Mouse (Mus musculus) ovary, adult 18-20 months (tissue): Measurements from ENCODE around the gene Ccdc120.
"Not testable (repeated sequence)": the region's sequence is repeated elsewhere in the genome, so short reads cannot be mapped to it uniquely, and the experiment has no call there.

Experiments used
- DNase-seq: peaks from one replicate; pipeline ENCODE4 v3.0.0; 2022; ENCODE audit warnings: low spot score, mixed read lengths

Gene Ccdc120

DNA sequence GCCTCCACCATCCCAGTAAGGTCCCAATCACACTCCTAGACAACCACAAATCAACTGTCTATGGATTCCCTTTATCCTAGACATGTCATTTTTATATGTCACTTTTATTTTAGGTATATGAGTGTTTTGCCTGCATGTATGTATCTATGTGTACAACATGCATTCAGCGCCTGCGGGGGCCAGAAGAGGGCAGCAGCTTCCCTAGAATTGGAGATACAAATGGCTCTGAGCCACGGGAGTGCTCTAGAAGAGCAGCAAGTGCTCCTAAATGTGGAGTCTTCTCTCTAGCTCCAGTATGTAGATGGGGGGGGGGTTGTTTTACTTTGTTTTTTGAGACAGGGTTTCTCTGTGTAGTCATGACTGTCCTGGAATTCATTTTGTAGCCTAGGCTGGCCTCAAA lies 2.9 kb upstream of the Ccdc120 start:
- DNase-seq, result not testable (repeated sequence)

DNA sequence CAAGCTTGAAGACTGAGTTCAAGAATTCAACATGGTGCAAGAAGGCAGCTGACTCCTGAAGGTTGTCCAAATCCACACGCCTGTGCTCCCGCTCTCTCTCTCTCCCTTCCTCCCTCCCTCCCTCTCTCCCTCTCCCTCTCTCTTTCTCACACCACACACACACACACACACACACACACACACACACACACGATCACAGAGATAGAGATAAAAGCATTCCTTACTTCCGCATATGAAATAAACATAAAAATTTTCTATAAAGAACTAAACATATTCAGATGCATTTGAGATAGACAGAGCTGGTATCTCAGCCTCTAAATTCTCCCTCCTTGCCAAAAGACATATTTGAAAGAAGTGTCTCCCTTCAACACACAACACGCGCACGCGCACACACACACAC lies 5.3 kb downstream of the Ccdc120 start:
- no peak for DNase-seq

DNA sequence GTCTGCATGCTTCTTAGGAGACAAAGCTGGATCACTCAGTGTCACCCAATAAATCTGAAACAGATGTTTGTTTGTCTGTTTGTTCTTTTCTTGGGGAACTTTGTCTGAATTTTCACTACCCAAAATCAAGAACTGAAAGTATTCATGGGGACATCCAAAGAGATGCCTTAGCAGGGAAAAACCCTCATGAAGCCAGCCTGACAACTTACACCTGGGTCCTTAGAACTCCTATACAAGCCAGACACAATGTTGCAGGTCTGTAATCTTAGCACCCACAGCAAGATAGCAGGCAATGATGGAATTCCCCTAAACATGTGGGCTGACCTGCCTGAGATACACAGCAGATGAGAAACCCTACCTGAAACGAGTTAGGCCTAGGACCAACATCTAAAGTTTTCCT lies 5.8 kb downstream of the Ccdc120 start:
- DNase-seq, result no peak

GRCm38 (mm10) chrX:7743470-7743869 lies 7.2 kb downstream of the Ccdc120 start:
- no peak for DNase-seq

DNA sequence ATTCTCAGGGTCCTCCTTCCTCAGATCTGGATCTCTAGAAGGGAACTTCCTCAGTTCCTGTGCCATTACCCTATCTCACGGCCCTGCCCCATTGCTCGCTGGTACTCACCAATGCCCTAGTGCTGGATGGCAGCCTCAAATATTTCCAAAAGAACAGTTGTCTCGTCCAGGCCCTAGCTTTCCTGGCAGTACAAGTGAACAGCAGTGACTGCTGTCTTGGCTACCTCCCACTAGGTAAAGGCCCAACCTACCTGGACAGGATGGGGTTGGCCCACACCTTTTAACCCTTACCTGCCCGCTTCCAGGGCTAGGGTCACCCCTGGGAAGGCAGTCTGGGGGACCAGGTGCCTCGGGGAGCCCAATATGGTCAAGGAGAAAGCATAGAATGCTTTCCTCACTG lies 9.6 kb downstream of the Ccdc120 start:
- DNase-seq, result no peak

DNA sequence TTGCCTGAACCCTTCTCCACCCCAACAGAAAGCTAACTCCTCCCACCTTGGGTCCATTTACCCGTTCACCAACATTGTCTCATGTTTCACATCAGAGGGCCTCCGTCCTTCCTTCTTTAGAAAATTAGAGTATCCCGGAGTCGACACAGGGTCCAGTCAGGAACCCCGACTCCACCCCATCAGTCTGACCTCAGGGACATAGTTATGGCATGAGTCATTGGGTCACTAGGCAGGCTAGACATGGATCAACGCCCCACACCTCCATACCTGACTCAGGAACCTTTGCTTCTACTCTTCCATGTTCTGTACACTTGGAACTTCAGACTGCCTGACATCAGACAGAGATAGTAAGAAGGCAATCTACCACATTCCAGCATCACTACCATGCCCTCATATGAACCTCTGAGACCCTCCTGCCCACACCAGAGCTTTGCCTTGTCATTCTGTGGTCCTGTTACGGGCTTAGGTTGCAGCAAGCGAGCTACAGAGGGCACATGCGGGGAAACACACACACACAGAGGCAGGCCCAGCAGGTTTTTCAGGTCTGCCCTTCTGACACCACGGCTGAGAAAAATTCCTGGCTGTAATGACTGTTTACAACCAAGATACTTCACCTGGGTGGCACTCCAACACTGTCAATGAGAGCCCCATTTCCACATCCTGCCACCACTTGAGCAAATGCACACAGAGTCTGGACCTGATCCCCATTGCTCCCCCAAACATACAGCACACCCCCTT lies 10.5 kb downstream of the Ccdc120 start:
- no peak for DNase-seq

DNA sequence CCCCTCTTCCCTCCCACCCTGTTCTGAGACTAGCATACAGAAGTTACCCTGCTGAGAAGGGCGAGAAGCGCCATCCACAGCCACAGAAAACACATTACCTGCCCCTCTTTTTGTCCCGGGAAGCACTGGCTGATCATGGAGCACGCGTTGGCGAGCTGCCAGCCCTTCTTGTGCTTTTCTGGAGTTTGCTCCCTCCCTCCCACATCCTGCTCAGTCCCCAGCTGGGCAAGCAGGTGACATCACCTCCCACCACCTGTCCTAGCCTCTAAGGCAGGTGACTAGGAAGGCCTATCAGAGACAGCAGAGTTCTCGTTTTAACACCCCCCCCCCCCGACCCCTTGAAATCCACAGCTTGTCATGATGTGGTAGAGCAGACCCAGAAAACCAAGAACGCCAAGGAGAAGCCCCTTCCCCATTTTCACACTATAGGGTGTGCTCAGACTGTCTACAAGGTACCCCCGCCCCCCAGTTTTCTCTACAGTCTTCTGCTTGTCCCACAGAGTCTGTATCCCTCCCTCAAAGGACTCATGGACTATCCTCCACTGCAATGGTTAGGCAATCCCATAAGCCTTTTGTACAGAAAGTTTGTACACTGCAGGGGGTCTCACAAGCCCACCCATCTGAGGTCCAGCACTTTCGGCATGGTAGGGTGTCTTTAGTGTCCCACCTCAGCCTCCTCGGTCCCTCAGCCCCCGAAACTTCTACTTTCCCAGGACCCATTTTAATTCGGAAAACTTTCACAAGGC lies 11.2 kb downstream of the Ccdc120 start:
- no peak for DNase-seq

DNA sequence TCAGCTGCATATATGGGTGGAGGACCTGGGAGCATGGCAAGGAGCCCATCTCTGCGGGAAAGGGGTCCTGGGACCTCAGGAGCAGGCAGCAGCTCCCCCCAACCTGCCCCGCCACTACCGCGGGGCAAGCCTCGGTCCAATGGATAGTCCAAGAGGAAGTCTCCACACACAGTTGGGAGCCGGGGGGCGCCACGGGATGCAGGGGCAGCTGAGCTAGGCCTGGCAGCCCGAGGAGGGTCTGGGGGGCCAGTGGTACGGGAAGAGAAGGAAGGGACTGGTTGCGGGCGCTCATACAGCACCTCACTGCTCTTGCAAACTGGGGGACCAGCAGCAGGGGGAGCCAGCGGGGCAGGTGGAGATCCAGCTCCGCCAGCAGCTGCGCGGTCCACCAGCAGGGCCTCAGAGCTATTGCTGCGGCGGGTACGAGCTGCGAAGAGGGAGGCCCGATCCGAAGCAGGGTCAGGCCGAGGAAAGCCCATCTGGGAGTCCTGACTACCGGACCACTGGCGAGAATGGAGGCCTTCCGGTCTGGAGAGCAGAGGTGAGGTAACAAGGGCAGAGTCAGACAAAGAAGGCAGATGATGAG lies 17.0 kb downstream of the Ccdc120 start:
- no peak for DNase-seq

DNA sequence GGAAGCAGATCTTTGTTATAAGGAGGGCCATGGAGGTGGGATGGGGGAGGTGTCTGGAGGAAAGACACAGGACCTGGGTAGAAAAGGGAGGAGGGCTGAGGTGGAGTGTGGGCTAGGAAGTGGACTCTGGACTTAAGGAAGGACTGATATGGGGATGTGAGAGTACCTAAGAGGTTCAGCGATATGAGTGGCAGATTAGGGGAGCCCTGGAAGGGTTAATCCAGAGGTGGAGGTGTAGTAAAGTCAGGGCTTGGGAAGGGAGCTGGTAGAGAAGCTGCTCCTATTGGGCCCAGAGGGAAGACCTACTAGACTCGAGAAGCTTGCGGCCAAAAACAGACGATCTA lies 21.8 kb downstream of the Ccdc120 start:
- DNase-seq, result no peak

DNA sequence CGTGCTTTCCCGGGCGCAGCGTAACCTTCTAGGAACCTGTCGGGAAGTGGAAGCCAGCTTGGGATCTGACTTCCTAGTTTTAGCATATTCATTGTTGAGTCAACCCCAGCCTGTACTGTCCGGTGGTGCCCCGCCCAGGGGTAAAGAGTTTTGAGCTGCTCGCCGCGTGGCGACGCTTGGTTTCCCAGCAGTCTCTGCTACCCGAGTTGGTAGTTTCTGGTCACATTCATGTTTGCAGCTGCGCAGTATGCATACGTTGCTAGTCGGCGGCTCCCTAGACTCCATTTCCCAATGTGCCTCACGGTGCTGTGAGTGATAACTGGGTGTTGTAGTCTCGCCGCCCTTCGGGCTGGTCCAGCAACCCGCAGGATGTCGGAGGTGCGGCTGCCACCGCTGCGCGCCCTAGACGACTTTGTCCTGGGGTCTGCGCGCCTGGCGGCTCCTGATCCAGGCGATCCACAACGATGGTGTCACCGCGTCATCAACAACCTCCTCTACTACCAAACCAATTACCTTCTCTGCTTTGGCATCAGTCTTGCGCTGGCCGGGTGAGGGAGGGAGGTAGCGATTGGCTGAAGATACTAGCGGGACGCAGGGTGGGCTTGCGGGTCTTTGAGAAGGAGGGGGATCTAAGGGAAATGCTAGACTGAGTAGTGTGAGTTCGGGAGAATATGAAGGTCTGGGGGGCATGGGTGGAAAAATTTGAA lies 22.3 kb downstream of the Ccdc120 start, which contains the start of gene Praf2:
TSS of gene Praf2 (plus strand) at position 225 of the 707 bp plus-strand sequence.
- DNase-seq, result peak; percentile 77

- no peak for DNase-seq
These were observed 23.5 kb downstream of the Ccdc120 start for GRCm38 (mm10) chrX:7727176-7727575.

DNA sequence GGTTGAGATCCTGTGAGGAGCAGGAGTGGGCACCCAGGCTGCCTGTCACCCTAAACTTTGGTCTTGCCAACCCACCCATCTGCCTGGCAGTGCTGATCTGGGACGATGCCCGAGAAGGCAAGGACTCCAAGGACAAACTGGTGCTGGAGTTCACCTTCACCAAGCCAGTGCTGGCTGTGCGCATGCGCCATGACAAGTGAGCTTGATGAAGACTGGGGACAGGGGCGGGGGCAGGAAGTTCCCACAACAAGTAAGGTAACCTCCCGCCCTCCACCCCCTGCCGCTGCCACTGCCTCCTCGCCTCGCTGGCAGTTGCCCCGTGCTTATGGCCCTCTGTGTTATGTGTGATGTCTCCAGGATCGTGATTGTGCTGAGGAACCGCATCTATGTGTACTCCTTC lies 24.9 kb downstream of the Ccdc120 start:
- no peak for DNase-seq

- DNase-seq, result no peak
These were observed 26.6 kb downstream of the Ccdc120 start for GRCm38 (mm10) chrX:7724135-7724534.

- no peak for DNase-seq
These were observed 28.0 kb downstream of the Ccdc120 start for GRCm38 (mm10) chrX:7722691-7723090.

DNA sequence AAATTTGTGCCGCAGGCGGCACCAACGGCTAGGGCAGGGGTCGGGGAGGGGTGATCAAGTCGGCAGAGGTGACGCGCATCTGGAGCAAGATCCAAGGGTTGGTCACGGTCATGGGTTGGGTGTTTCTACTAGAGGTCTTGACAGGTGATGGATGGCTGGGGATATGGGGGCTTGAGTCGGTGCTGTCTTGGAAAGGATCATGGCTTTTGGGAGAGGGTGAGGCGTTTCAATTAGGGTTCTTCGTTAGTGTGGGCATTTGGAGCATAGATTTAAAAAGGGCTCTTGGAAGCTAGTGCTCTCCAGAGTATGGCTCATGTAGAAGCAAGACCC lies 28.5 kb downstream of the Ccdc120 start:
- no peak for DNase-seq

DNA sequence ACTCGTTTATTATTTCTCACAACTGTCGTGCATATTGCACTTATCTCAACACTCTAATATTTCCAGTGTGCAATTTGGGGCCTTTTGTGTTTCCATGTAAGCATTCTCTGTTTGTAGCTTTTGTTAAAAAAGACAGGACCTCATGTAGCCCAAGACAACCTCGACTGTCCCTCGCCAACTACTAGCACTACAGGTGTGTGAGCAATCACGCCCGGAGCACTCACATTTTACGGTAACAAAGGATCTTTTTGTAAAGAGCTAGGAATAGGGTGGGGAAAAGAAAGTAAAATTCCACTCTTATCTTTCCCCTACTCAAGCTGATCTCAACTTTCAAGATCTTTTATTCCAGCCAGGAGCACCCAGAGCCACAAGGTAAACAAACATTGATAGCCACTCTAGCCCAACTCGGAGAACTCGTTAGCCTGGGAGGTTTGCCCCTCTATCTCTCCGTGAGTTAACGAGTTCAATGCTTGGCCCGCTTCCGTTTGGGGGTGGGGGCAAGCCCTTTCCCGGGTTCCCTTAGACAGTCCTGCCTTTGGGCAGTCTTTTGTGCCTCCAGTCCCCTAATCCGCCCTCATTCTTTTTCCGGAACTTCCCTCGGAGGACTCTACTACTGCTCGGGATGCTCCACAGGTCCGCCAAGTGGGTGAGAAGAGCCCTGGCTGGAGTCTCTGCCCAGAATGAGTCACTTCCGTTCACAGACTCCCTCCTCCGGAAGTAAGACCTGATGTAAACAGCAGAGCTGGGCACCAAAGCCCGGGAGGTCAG lies 29.0 kb downstream of the Ccdc120 start, which contains the start of gene Gm45208:
TSS of gene Gm45208 (plus strand) at position 732 of the 768 bp plus-strand sequence.
- DNase-seq, result peak; percentile 49

DNA sequence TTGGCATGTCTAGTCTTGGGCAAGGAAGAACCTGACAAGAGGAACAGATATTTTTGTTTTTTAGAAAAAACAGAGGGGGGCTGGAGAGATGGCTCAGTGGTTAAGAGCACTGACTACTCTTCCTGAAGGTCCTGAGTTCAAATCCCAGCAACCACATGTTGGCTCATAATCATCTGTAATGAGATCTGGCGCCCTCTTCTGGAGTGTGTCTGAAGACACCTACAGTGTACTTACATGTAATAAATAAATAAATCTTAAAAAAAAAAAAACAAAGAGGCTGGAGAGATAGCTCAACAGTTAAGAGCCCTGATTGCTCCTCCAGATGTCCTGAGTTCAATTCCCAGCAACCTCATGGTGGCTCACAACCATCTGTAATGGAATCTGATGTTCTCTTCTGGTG lies 34.6 kb downstream of the Ccdc120 start:
- not testable (repeated sequence) for DNase-seq

GRCm38 (mm10) chrX:7714135-7714899 lies 36.4 kb downstream of the Ccdc120 start, which contains the start of gene Wdr45:
Gene Wdr45 (plus strand): TSS chrX:7714333.
- DNase-seq, result peak; percentile 93

DNA sequence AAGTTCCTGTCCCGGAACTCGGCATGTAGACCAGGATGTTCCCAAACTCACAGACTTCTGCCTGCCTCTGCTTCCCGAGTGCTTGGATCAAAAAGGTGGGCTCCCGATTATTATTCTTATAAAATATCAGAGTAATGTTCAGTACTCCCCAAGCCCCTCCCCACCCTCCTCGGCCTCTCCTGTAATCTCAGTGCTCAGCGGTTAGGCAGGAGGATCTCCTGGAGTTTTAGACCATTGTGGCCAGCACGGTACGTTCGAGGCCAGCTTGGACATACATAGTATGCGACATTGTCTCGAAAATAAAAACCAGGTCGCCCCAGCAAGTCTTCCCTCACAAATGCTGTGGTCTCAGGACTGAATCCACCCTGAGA lies 37.0 kb downstream of the Ccdc120 start:
- DNase-seq, result not testable (repeated sequence)

DNA sequence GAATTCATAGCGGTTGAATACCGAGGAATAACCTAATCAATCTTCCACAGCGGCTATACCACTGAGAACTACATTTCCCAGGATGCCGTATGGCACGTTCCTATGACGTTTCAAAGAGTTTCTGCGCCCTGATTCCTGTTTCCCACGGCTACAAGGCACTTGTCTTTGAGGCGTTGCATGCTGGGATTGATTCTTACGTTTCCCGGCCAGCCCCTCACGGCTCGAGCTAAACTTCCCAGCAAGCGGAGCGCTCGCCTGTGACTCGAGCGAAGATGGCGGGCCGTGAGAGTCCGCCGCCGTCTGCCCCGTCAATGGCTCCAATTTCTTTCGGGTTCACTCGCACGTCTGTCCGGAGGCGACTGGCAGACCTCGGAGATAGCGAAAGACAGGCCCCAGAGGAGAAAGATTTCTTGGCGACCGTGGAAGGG lies 53.7 kb downstream of the Ccdc120 start, which contains the start of gene Gpkow:
TSS of gene Gpkow (plus strand) at position 178 of the 428 bp plus-strand sequence.
- peak; percentile 82 for DNase-seq

DNA sequence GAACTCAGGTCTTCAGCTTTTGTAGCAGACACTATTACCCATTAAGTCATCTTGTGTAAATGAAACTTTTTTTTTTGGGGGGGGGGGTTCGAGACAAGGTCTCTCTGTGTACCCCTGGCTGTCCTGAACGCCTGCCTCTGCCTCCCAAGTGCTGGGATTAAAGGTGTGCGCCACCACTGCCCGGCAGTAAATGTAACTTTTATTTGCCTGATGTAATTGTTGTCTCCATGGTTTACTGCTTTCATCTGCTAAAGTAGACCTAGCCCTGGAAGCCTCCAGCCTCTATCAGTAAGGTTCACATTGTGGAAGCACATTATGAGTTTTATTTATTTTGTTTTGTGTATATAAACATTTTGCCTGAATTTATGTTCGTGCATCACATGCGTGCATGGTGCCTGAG lies 54.2 kb downstream of the Ccdc120 start:
- DNase-seq, result no peak
